Mouse (Mus musculus) neural tube, embryonic 11.5 days (tissue): ENCODE data around the gene Fabp7. TPM values are rescaled to one million over a fixed set of nuclear protein-coding genes. Genes with fewer than 3 reads are reported as not detected.
A peak's percentile ranks its signal among the peaks of the same experiment; 100 is the strongest.

ENCODE experiments used
- ATAC-seq: fragments of 200-750 bp; cut with Nextera tagmentation; 2 replicates; pipeline ENCODE4 v1.8.0; 2017; ENCODE audit warnings: moderate number of reproducible peaks, mild to moderate bottlenecking, moderate TSS enrichment, moderate library complexity; ENCODE audit not compliant: insufficient read depth, low FRiP score, low TSS enrichment
- DNase-seq: peaks from one replicate; pipeline ENCODE4 v3.0.0-alpha.2; 2015; ENCODE audit warnings: low spot score
- H3K27ac ChIP-seq: fragments of 300-500 bp; sonication (generic); 2 replicates; pipeline ENCODE4 v1.5.1; 2014; ENCODE audit warnings: low read depth, mild to moderate bottlenecking, low read length
- H3K27me3 ChIP-seq: fragments of 300-500 bp; sonication (generic); 2 replicates; pipeline ENCODE4 v1.6.1; 2014; ENCODE audit warnings: mild to moderate bottlenecking, low read length, mixed read lengths; ENCODE audit not compliant: control insufficient read depth, insufficient read depth
- H3K36me3 ChIP-seq: fragments of 300-500 bp; sonication (generic); 2 replicates; pipeline ENCODE4 v1.6.1; 2014; ENCODE audit warnings: mild to moderate bottlenecking, low read length, moderate library complexity, mixed read lengths; ENCODE audit not compliant: control insufficient read depth, insufficient read depth
- H3K4me1 ChIP-seq: fragments of 300-500 bp; sonication (generic); 2 replicates; pipeline ENCODE4 v1.6.1; 2014; ENCODE audit warnings: low read length, mixed read lengths; ENCODE audit not compliant: control insufficient read depth, insufficient read depth
- H3K4me2 ChIP-seq: fragments of 300-500 bp; sonication (generic); 2 replicates; pipeline ENCODE4 v1.6.1; 2014; ENCODE audit warnings: low read depth, mild to moderate bottlenecking, moderate library complexity
- H3K4me3 ChIP-seq: fragments of 300-500 bp; sonication (generic); 2 replicates; pipeline ENCODE4 v1.5.1; 2014; ENCODE audit warnings: low read depth, low read length
- H3K9ac ChIP-seq: fragments of 300-500 bp; sonication (generic); 2 replicates; pipeline ENCODE4 v1.6.1; 2014; ENCODE audit warnings: mild to moderate bottlenecking, low read length
- H3K9me3 ChIP-seq: fragments of 300-500 bp; sonication (generic); 2 replicates; pipeline ENCODE4 v1.6.1; 2016; ENCODE audit warnings: low read length; ENCODE audit not compliant: control insufficient read depth
- WGBS: fragments of 180-500 bp; shearing (Covaris S2); extraction: QIAGEN DNeasy Blood & Tissue Kit; methylation state at CpG from one replicate; pipeline ENCODE4 v1.1.7; 2014; 5-methylcytosine and 5-hydroxymethylcytosine counted together
- polyA plus RNA-seq: library from polyadenylated mRNA; unstranded; fragments of >200 nt; fragmentation: Nextera tagmentation; extraction: Ambion mirVana; gene quantifications from 2 replicates; pipeline ENCODE4 v1.2.1, GENCODE M21; 2014

Gene Fabp7
- polyA plus RNA-seq, 1 experiment from 2014 or later = 940 TPM

DNA sequence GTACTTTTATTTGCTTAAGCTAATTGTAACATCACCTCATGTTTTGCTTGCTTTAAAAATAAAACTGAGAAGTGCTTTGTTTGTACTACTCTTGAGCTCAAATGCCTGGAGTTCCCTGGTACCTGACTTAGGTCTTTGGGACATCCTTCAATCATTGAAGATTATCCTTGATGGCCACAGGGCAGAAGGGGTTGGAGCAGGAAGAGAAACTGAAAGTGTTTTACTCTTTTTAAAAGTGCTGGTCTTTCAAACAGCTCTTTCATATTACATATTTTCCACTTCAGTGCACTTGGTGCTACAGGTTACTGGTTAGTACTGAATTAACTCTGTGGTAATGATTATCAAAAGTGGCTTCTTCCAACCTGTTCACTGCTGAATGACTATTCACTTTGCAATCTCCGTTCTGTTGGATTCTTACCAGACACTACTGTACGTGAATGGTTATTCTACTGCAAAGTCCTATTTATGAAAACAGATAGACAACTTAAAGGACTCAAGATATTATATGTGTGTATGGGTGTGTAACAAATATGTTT is 29.4 kb upstream of the Fabp7 start:
- H3K9ac ChIP-seq = no peak overlapping the region
- H3K4me1 ChIP-seq = no peaks in the 10 kb centered on the region
- no peak overlapping the region for H3K4me3 ChIP-seq
- no peak for ATAC-seq
- no peaks in the 10 kb centered on the region for H3K36me3 ChIP-seq
- DNase-seq = no peak
- H3K4me2 ChIP-seq = no peak overlapping the region
- no peak overlapping the region for H3K27ac ChIP-seq
- no peaks in the 10 kb centered on the region for H3K9me3 ChIP-seq
- 93% methylated on average over 2 of the region's 2 CpGs for WGBS
- H3K27me3 ChIP-seq = no peaks in the 10 kb centered on the region

- Histone ChIP-seq H3K4me1 (no peaks in the 10 kb centered on the region), H3K4me2 (no peak overlapping the region), H3K27me3 (no peaks in the 10 kb centered on the region), H3K36me3 (no peaks in the 10 kb centered on the region), H3K4me3 (no peak overlapping the region), H3K27ac (no peak overlapping the region), H3K9me3 (no peaks in the 10 kb centered on the region), H3K9ac (no peak overlapping the region)
- 88% methylated on average over 2 of the region's 2 CpGs for WGBS
- DNase-seq = no peak
- no peak for ATAC-seq
Measured at GRCm38 (mm10) chr10:57758999-57759398, 25.7 kb upstream of the Fabp7 start.

DNA sequence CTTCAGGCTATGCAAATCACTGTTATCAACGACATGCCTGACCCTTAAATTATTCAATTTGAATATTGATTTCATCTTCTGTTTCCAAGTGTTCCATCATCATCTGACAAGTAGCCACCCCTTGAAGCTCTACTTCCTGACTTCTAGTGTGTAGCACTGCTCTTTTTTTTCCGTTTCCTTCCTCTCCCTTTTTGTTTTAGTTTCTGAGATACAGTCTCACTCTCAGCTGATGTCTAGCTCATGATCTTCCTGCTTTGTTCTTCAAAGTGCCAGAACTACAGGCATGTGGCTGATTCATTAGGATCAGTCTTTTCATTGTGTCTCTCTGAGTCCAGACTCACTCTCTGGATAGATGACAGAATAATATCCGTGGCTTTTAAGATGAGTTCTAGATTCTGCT is 24.0 kb upstream of the Fabp7 start:
- Histone ChIP-seq H3K27me3 (no peaks in the 10 kb centered on the region), H3K4me3 (no peak overlapping the region), H3K4me2 (no peak overlapping the region), H3K4me1 (no peaks in the 10 kb centered on the region), H3K9me3 (no peaks in the 10 kb centered on the region), H3K36me3 (no peaks in the 10 kb centered on the region), H3K9ac (no peak overlapping the region), H3K27ac (no peak overlapping the region)
- no peak for ATAC-seq
- 76% methylated on average over 3 of the region's 3 CpGs for WGBS
- DNase-seq = no peak

DNA sequence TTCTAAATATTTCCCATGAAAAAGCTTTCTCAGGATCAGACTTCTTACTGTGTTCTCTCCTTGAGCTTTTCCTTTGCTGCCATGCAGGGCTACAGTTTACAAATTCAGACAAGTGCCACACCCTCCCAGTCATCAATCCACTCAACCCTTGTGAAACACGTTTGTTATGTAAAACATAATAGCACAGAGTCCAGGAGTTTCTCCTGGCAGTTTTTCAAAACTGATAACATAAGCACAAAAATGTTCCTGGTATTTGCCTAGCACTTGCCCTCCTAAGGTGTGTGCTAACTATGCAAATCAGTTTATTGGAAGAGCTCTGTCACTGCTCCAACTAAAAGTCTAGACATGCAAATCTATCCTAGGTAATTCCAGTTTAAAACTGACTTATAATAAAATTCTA is 21.6 kb upstream of the Fabp7 start:
- Histone ChIP-seq H3K4me1 (no peaks in the 10 kb centered on the region), H3K4me2 (no peak overlapping the region), H3K27me3 (no peaks in the 10 kb centered on the region), H3K9me3 (no peaks in the 10 kb centered on the region), H3K9ac (no peak overlapping the region), H3K4me3 (no peak overlapping the region), H3K36me3 (no peaks in the 10 kb centered on the region), H3K27ac (no peak overlapping the region)
- ATAC-seq (no peak), DNase-seq (no peak)
- 33% methylated on average over 1 of the region's 1 CpGs for WGBS

GRCm38 (mm10) chr10:57783289-57784130 is 1.2 kb upstream of the Fabp7 start:
- Histone ChIP-seq H3K27ac (peak overlapping the region; percentile 86), H3K4me1 (peaks cover 9% of the 10 kb centered on the region; the same call in 1 of the 2 replicates), H3K9me3 (no peaks in the 10 kb centered on the region), H3K27me3 (no peaks in the 10 kb centered on the region), H3K4me3 (no peak overlapping the region), H3K9ac (peak overlapping the region; percentile 3; the same call in 1 of the 2 replicates), H3K36me3 (no peaks in the 10 kb centered on the region), H3K4me2 (peak overlapping the region; percentile 42)
- DNase-seq = peak; percentile 35
- peak; percentile 67 for ATAC-seq
- 21% methylated on average over 13 of the region's 13 CpGs for WGBS

GRCm38 (mm10) chr10:57784131-57784875 is 378 bp upstream of the Fabp7 start:
- Histone ChIP-seq H3K4me3 (peak overlapping the region; percentile 44), H3K27ac (peak overlapping the region; percentile 86), H3K9ac (peak overlapping the region; percentile 65), H3K27me3 (no peaks in the 10 kb centered on the region), H3K4me2 (peak overlapping the region; percentile 42), H3K36me3 (no peaks in the 10 kb centered on the region), H3K9me3 (no peaks in the 10 kb centered on the region), H3K4me1 (peaks cover 9% of the 10 kb centered on the region; the same call in 1 of the 2 replicates)
- ATAC-seq = peak; percentile 90
- DNase-seq = peak; percentile 90
- 7% methylated on average over 7 of the region's 7 CpGs for WGBS

- Histone ChIP-seq H3K27ac (peak overlapping the region; percentile 81), H3K9ac (peak overlapping the region; percentile 65), H3K27me3 (no peaks in the 10 kb centered on the region), H3K4me3 (peak overlapping the region; percentile 44), H3K36me3 (no peaks in the 10 kb centered on the region), H3K4me1 (peaks cover 9% of the 10 kb centered on the region; the same call in 1 of the 2 replicates), H3K4me2 (peak overlapping the region; percentile 42), H3K9me3 (no peaks in the 10 kb centered on the region)
- 43% methylated on average over 2 of the region's 2 CpGs for WGBS
- DNase-seq = no peak
- no peak for ATAC-seq
Measured at GRCm38 (mm10) chr10:57785552-57785951, 871 bp downstream of the Fabp7 start.

DNA sequence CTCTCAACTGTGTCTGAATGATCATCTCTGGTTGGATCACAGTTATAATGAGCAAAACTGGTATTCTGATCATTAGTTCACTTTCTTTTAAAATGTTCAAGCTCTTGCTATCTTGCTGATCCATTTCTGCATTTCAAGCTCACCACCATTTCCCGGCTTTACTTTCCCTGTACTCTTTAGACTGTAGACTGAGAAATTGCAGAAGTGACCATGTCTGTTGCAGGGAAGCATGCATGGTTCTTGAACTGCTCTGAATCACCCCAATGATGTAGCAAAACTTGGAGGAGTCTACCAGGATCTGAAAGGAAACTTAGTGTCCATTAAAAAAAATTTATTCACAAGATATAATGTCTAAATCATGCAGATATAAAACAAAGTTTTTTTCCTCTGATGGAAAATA is 8.3 kb downstream of the Fabp7 start:
- Histone ChIP-seq H3K36me3 (no peaks in the 10 kb centered on the region), H3K9ac (no peak overlapping the region), H3K9me3 (no peaks in the 10 kb centered on the region), H3K27me3 (no peaks in the 10 kb centered on the region), H3K4me2 (no peak overlapping the region), H3K4me3 (no peak overlapping the region), H3K27ac (no peak overlapping the region), H3K4me1 (peaks cover 9% of the 10 kb centered on the region)
- WGBS = 94% methylated on average over 1 of the region's 1 CpGs
- DNase-seq (no peak), ATAC-seq (no peak)
